Mouse (Mus musculus) liver, adult (tissue): ENCODE data around the gene Atg10.

Experiments
- GATA4 ChIP-seq: IDR thresholded peaks from 2 replicates; pipeline ENCODE4 v1.6.1; 2014; ENCODE audit warnings: mild to moderate bottlenecking, low read length; ENCODE audit not compliant: insufficient replicate concordance

The Atg10 gene

GRCm38 (mm10) chr13:91223587-91224437 lies at the start of gene Atg10:
Gene Atg10, minus strand, starts transcription at chr13:91223968.
- peak; percentile 43; the same call in 1 of the 2 replicates for TF ChIP-seq GATA4

GRCm38 (mm10) chr13:91252406-91252805 lies 28.6 kb upstream of the Atg10 start:
- no peak for TF ChIP-seq GATA4

DNA sequence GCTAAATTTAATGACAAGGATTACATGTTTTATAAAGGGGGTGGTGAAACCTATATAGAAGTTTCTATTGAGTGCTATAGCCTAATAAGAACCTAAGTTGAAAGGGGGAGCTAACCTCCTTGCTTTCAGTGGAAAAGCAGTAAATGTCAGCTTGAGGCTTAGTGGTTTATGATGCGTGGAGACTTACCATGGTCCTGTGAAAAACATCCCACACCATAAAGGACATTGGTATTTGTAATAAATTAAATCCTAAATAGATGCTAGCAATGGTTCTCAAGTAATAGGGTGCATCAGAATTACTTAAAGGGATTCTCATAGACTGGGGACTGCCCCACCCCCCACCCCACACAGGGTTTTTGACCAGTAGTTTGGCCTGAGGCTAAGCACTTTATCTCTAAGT lies 27.9 kb upstream of the Atg10 start:
- no peak for TF ChIP-seq GATA4

DNA sequence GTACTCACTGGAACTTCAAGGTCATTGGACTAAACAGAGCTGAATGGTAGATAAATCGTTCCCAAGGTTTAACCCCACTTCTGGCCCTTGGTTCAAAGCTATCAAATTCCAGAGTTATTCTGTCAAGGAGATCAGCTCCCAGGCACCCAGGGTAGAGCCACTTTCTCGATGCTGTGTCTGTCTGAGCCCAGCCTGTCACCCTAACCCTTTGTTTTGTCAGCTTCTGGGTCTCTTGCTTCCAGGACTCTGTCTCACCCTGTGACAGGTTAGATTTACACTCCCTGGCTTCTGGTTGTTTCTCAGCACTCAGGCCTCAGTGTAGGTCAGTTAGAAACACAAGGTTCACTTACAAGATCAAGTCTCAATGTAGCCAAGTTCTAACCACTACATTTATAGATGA lies 22.7 kb upstream of the Atg10 start:
- TF ChIP-seq GATA4, result no peak

GRCm38 (mm10) chr13:91237976-91238375 lies 14.2 kb upstream of the Atg10 start:
- no peak for TF ChIP-seq GATA4

GRCm38 (mm10) chr13:91236884-91237283 lies 13.1 kb upstream of the Atg10 start:
- no peak for TF ChIP-seq GATA4

DNA sequence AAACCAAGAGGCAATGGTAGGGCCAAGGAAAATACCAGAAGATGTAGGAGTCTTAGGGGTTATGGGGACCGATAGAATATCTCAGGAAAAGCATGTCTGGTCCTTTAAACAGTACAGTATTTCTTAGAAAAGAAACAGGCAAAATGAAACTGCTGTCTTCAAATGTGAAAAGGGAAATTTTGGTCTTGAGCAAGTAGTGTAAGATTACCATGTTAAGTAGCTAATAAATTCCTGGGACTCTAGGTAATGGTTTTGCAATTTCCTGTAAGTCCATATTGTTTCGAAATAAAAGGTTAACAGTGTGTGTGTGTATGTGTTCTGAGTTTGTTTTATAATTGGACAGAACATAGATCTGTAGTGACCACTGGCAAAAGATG lies 658 bp upstream of the Atg10 start:
- TF ChIP-seq GATA4, result no peak

DNA sequence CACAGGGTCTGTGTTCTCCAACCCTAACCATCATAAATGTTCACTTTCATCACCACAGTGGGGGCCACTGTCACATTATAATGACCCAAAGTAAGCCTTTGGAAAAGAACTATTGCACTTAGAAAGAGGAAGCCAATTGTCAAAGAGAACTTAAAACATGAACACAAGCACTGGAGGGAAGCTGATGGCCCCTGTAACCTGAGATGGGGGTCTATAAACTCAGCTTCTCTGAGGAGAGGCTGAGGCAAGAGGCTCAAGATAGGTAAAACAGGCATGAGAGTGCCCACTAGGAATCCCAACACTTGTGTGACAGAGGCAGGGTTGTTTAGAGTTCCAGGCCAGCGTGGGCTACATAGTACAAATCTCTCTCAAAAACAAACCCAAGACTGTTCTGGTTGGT lies 705 bp downstream of the Atg10 start:
- TF ChIP-seq GATA4, result no peak

DNA sequence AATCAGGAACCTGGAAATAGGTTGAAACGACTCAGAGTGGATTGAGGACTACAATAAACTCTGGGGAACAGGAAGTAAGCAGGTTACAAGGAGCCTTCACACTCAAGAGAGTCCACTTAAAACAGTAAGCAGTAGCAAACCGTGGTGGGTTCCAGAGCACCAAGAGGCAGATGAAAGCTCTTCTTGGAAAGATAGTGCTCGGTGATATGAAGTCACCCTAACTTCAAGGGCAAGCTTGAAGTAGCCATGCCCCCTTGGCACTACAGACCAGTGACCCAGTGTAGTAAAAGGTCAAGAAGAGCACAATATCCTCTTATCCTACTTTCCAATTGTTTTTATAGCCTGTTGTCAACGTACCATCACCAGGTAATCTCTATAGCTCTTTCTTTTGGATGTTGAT lies 2.1 kb downstream of the Atg10 start:
- TF ChIP-seq GATA4, result no peak

GRCm38 (mm10) chr13:91217691-91218090 lies 6.1 kb downstream of the Atg10 start:
- TF ChIP-seq GATA4, result no peak

GRCm38 (mm10) chr13:91216656-91217205 lies 7.0 kb downstream of the Atg10 start:
- no peak for TF ChIP-seq GATA4

- no peak for TF ChIP-seq GATA4
Measured at GRCm38 (mm10) chr13:91212958-91213357, 10.8 kb downstream of the Atg10 start.

DNA sequence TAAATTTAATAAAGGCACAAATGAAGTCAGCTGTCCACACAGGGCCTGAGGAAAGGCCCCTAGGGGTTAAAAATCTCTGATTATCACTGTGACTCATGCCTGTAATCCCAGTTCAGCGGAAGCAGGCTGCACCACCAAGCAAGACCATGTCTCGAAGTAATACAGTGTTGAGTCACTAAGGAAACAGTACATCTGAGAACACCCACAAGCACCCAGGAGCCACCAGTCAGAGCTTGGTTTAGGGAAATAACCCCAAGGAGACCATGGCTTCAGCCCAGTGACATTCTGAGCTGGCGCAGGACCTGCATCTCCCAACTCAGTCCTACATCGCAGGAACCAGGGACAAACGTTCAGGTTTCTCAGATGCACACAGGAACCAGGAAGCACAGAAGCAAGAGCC lies 17.5 kb downstream of the Atg10 start:
- TF ChIP-seq GATA4, result no peak

DNA sequence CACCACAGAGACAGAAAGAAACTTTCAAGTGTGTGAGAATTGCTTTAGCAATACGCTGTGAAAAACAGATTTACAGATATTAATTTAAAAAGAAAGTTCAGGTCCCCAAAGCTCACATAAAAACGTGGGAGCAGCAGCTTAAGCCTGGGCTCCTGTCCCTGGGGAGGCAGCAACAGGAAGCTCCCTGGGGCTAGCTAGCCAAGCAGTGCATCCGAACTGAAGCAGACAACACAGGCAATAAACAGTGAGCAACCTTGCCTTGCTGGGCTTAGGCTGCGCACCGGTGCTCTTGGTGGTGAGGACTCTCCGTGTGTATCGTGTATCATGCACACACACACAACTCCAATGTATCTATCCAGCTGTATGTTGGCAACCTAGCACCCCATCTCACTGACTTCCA lies 21.2 kb downstream of the Atg10 start:
- no peak for TF ChIP-seq GATA4

- no peak for TF ChIP-seq GATA4
Measured at GRCm38 (mm10) chr13:91187378-91188234, 36.2 kb downstream of the Atg10 start.
